Mouse (Mus musculus) spleen, postnatal 14 days (tissue): Measurements from ENCODE around the gene Mat2a.
"Not testable (repeated sequence)": the region's sequence is repeated elsewhere in the genome, so short reads cannot be mapped to it uniquely, and the experiment has no call there.

Source experiments
- DNase-seq, 2 experiments: peaks; one replicate each; pipeline ENCODE4 v3.0.0; 2021 to 2022; ENCODE audit warnings: low spot score in 2 of 2

Gene Mat2a

GRCm38 (mm10) chr6:72456567-72456966, 17.2 kb upstream of the Mat2a start:
- no peak for DNase-seq

- no peak for DNase-seq
Measured at GRCm38 (mm10) chr6:72454833-72455373, 15.5 kb upstream of the Mat2a start.

- no peak for DNase-seq
Measured at GRCm38 (mm10) chr6:72454072-72454746, 14.9 kb upstream of the Mat2a start.

GRCm38 (mm10) chr6:72453578-72453977, 14.2 kb upstream of the Mat2a start:
- DNase-seq: no peak

GRCm38 (mm10) chr6:72452329-72452728, 13.0 kb upstream of the Mat2a start:
- no peak for DNase-seq

- DNase-seq: not testable (repeated sequence)
Measured at GRCm38 (mm10) chr6:72451778-72452177, 12.4 kb upstream of the Mat2a start.

- DNase-seq: no peak
Measured at GRCm38 (mm10) chr6:72447487-72447886, 8.1 kb upstream of the Mat2a start.

GRCm38 (mm10) chr6:72445011-72445410, 5.7 kb upstream of the Mat2a start:
- no peak for DNase-seq

GRCm38 (mm10) chr6:72442921-72443604, 3.7 kb upstream of the Mat2a start:
- DNase-seq: no peak

- peak in 1 of 2 experiments; percentile 12 for DNase-seq
Measured at GRCm38 (mm10) chr6:72440186-72440990, 1.0 kb upstream of the Mat2a start.

- peak; percentile 71 to 76 for DNase-seq
Measured at GRCm38 (mm10) chr6:72438862-72439354, 450 bp downstream of the Mat2a start.

- no peak for DNase-seq
Measured at GRCm38 (mm10) chr6:72438226-72438625, 1.1 kb downstream of the Mat2a start.

GRCm38 (mm10) chr6:72432153-72432552, 7.2 kb downstream of the Mat2a start:
- DNase-seq: no peak

GRCm38 (mm10) chr6:72430989-72431921, 8.1 kb downstream of the Mat2a start:
- no peak for DNase-seq

GRCm38 (mm10) chr6:72429061-72429842, 10.1 kb downstream of the Mat2a start:
- DNase-seq: no peak

- peak; percentile 56 to 70 for DNase-seq
Measured at GRCm38 (mm10) chr6:72428036-72428435, 11.3 kb downstream of the Mat2a start.

- DNase-seq: no peak
Measured at GRCm38 (mm10) chr6:72425646-72426045, 13.7 kb downstream of the Mat2a start.

GRCm38 (mm10) chr6:72420901-72421300, 18.5 kb downstream of the Mat2a start:
- no peak for DNase-seq

- DNase-seq: no peak
Measured at GRCm38 (mm10) chr6:72419806-72420205, 19.6 kb downstream of the Mat2a start.

- DNase-seq: no peak
Measured at GRCm38 (mm10) chr6:72418279-72418678, 21.1 kb downstream of the Mat2a start.
